Mouse (Mus musculus): ENCODE results near the gene Fmo4.

GRCm38 (mm10) chr1:162847554-162847953, 33.8 kb upstream of the Fmo4 start:
- TF ChIP-seq CTCF (IDR thresholded peaks at IDR 0.05; ENCODE audit: low read depth) (no peak), EP300 (IDR thresholded peaks at IDR 0.05; ENCODE audit: low read depth) (no peak)
